In the genomic region with DNA sequence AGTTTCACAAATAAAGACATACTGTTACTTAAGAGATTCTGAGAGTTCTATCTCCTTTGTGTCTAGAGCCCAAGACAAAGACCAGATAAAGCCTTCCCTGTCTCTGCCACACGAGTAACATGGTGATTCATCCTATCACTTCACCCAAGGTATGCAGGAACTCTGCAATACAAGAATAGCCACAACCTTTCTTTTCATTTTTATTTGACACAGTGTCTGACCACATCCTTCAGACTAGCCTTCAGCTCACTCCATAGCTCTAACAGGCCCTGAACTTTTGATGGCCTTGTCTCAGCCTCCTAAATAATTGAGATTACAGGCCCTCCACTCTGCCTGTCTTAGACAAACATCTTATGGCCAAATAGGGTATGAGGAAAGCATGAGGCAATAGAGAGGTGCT, we compare ENCODE assay signal across 26 mouse cellular contexts.
A peak's percentile ranks its signal among the peaks of the same experiment; 100 is the strongest.
DNase-seq lines count a peak whose midpoint lies in the region; TF ChIP-seq lines count a peak whose summit lies in the region.
"Had no signal": no experiment of that assay in that cellular context is flagged by ENCODE, and none has a peak within 500 bp of the region (broad histone marks: within the 10 kb centered on the region; RNA-seq: fewer than 3 reads in every experiment).

No protein-coding gene starts in this region.

- TF ChIP-seq CTCF in embryonic fibroblast, embryonic 13.5 days (IDR thresholded peaks at IDR 0.05; ENCODE audit: borderline replicate concordance, insufficient read depth, low read length), result no peak

- no peak for TF ChIP-seq POLR2A in embryonic fibroblast, embryonic 13.5 days (IDR thresholded peaks at IDR 0.05; ENCODE audit: low read depth, low read length)

- intact Hi-C loops in heart, postnatal 10 days (cut with DNase I), result no loop called here

- H3K27ac ChIP-seq in embryonic fibroblast, embryonic 13.5 days (ENCODE audit: insufficient read depth, low read length), result peak overlapping the region; percentile 44; the same call in 1 of the 2 replicates
- H3K27ac ChIP-seq: embryonic facial prominence, embryonic 10.5 days; embryonic facial prominence, embryonic 13.5 days; forebrain, embryonic 10.5 days; forebrain, embryonic 13.5 days; heart, embryonic 15.5 days; hindbrain, embryonic 14.5 days; hindbrain, postnatal 0 days had no signal

- H3K4me3 ChIP-seq in embryonic fibroblast, embryonic 13.5 days (ENCODE audit: insufficient read depth, low read length), result no peak overlapping the region
- H3K4me3 ChIP-seq: embryonic facial prominence, embryonic 10.5 days; embryonic facial prominence, embryonic 13.5 days; forebrain, embryonic 10.5 days; forebrain, embryonic 13.5 days; heart, embryonic 12.5 days; heart, embryonic 15.5 days had no signal

- no peaks in the 10 kb centered on the region; the same call in 1 of the 2 replicates for H3K4me1 ChIP-seq in embryonic fibroblast, embryonic 13.5 days (ENCODE audit: control insufficient read depth, insufficient read depth, low read length)
- H3K4me1 ChIP-seq: embryonic facial prominence, embryonic 10.5 days; embryonic facial prominence, embryonic 13.5 days; forebrain, embryonic 10.5 days; forebrain, embryonic 13.5 days; heart, embryonic 12.5 days; heart, embryonic 15.5 days had no signal

- peak; percentile 39 for DNase-seq in adrenal gland, adult 2 months
- DNase-seq in adrenal gland, postnatal 4 days (ENCODE audit: low spot score in 2 of 2), result no peak
- peak; percentile 8 for DNase-seq in heart, adult 11 months
- no peak for DNase-seq in heart, postnatal 10 days
- no peak for DNase-seq in lung, postnatal 4 days
- DNase-seq: B cell, adult 2 months; cerebellum, adult 11 months; cerebellum, adult 8-10 months; cerebellum, postnatal 10 days; cerebellum, postnatal 36 days; embryo, embryonic 11 days; gastrocnemius, postnatal 14 days; heart, adult 18-20 months; heart, postnatal 14 days; heart, postnatal 4 days; kidney, adult 18-20 months; kidney, adult 9 months had no signal

Comparison
In these comparisons a context has a peak if more than half of its experiments do, and no peak if none do; other contexts are left out.
1. DNase-seq: peak in adrenal gland, adult 2 months (single experiment) and heart, adult 11 months (single experiment); none in adrenal gland, postnatal 4 days (0 of 2), heart, postnatal 10 days (0 of 2) and lung, postnatal 4 days (0 of 2).